Mouse (Mus musculus): ENCODE measurements around the gene Hyls1. TPM values are rescaled to one million over a fixed set of nuclear protein-coding genes. Genes with fewer than 3 reads are reported as not detected.

The Hyls1 gene
- total RNA-seq, 4 experiments from 2014 or later = 4.2 to 4.8 (median 4.6) TPM

DNA sequence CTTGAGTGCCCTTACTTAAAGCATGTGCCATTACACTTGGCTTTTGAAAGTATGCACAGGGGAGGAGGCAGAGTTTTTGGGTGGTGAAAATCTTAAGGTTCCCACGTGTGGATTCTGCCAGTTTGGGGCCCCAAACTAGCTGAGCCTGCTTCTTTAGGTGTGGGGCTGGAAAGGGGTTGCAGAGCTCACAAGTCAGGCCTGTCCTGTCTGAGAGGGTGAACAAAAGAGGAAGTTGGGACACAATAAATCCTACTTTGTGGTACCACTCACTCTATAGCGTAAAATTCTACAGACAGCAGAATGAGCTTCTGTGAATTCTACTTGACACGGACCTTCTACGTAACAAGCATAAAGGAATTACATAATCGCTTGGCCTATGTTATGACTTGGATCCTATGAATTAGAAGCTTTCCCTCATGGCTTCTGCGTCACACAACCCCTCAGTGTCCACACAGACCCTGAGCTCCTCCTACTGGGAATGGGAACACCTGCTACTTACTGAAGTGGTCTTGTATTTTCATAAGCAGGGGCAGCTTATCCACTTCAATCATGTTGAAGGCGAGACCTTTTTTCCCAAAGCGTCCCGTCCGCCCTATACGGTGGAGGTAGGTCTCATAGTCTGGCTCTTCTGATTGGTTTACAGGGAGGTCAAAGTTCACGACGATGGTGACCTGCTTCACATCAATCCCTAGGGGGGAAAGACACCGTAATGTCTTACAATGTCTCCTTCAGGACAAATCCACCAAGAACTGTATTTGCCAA lies 26.9 kb downstream of the Hyls1 start:
- no peak for DNase-seq

DNA sequence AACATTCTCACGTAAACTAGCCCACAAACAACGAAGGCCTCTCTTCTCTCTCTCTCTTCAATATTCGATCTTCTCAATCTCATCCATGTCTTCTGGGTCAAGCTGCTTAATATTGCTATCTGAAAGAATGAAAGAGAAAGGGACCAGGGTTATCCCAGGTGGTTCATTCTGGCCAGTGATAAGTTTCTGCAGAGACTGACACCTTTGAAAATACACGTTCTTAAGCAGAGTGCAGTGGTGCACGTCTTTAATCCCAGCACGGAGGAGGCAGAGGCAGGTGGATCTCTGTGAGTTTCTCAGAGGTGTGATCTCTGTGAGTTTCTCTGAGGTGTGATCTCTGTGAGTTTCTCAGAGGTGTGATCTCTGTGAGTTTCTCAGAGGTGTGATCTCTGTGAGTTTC lies 28.3 kb downstream of the Hyls1 start:
- no peak for DNase-seq

DNA sequence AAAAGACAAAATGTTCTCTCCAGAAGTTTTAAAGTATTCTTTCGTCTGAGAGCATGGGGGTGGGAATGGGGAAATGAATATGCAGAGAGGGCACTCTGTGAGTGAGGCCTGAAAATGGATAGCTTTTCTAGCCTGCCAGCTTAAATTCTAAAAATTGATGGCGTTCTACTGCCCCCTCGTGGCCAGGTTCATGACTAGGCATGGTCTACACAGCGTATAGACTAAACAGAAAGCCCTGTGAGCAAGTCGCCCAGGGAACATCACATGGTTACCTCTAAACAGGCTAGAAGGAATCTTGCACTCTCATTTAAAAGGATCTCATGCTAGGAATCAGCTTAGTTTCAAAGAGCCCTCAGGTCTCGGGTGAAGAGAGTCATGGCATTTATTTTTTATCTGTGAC lies 28.7 kb downstream of the Hyls1 start:
- DNase-seq = no peak

DNA sequence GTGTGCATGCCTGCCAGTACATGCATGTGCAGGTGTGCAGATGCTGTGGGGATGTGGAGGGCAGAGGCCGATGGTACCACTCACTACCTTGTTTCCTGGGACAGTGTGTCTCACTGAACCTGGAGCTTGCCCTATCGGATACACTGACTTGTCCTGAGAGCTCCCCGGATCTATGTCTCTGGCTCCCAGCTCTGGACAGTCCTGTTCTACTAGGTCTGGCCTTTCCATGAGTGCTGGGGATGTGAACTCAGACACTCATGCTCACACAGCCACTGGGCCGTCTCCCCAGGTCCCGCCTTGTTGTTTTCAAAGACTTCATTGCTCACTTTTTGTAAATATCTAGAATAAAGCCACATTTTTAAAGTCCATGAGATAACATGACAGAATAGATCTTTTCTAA lies 29.2 kb downstream of the Hyls1 start:
- no peak for DNase-seq

DNA sequence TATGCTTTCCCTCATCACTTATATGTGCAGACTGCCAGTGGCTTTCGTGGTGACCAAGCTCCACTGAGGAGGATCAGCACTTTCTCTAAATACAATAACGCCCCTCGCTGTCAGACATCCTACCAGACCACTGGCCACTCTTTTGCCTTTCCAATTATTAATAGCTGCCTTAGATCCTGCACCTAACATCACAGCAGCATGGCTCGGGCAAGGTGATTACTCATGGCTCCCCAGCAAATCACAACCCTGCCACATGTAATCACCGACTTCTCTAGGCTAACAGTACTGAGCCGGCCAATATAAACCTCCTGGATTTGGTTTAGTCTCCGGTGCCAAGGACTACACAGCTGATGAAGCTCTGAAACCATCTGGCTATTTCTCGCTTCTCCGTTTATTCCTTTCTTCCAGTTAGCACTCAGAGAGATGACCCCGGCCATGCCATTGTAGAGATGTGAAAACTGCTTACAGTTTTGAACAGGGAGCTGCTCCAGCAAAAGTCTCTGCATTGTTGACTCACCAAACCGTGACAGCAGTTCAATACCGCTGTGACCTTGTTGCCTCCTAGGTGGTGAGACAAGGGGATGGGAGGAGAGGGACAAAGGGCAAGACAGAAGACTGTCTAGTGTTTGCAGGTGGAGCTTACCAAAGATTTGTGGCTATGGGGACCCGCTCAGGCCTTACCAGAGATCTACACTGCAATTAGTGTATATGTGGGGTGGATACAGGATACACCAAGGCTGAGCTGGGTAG lies 31.0 kb downstream of the Hyls1 start:
- no peak for DNase-seq

DNA sequence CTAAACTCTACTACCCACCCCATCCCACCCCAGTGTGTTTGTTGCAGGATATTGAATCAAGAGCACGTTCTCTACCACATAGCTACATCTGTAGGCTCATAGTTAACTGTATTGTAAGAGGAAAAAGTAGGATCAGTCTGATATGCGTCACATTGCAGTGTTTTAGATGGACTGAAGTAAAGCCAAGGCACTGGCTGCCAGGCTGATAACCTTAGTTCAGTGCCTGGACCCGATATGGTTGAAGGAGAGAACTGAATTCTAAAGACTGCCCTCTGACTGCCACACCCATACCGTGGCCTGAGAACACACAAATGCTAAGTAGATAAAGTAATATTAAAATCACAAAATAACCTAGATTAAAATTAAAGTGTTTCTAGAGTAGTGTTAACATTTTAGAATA lies 34.3 kb downstream of the Hyls1 start:
- DNase-seq = no peak

DNA sequence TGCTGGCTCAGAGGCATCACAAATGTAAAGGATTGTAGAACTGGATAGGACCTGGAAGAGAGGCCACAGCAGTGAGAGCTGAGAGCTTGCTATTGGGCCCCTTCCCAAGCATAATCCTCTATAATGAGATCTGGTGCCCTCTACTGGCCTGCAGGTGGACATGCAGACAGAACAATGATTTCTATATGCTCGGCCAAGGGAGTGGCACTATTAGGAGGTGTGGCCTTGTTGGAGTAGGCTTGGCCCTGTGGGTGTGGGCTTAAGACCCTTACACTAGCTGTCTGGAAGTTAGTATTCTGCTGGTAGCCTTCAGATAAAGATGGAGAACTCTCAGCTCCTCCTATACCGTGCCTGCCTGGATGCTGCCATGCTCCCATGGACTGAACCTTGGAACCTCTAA lies 35.1 kb downstream of the Hyls1 start:
- no peak for DNase-seq

DNA sequence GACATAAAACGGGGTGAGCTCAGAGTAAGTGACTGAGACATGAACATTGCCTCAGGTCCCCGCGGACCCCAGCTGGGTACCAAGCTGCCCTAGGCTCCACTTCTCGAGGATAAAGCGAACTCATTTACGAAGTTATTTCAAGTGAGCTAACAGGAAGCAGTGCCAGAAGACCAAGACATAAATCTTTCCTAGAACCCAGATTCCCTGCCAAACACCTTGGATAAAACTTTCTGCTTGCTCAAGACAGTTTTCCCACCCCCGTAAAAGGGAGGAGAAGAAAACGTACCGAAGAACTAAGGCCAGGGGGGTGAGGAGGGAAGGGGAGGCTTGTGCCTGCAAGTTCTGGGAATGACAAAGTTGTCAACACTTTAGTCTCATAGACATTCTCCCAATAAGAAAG lies 36.9 kb downstream of the Hyls1 start:
- no peak for DNase-seq

DNA sequence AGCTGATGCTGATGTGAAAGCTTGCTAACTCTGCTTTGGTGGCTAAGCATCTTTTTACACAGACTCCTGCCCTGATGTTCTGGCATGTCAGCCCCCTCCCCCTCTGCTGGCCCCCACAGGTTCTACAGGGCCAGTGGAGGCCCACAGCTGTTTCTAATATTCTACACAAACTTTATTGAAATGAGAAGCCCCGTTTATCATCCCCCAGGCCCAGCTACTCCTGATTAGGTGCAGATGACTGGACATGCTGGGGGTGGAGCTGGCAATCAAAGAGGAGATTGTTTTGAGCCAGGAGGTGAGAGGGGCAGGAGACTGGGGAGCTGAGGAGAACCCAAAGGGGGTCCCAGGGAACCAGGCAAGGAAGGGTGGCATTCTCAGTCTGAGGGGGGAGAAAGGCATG lies 40.4 kb downstream of the Hyls1 start:
- no peak for DNase-seq

DNA sequence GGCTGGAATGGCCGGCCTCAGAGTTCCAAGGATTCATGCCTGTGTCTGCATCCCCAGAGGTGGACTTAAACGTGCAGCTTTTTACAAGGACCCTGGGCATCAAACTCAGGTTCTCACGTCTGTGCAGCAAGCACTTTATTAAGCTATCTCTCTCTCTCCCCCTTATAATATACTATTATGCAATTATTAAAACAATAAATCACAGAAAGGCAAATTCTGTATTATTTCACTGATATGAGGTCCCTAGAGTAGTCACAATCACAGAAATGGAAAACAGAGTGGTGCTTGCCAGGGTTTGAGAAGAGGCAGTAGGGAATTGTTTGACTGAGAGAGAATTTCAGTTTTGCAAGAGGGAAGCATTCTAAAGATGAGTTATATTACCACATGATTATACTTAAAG lies 41.1 kb downstream of the Hyls1 start:
- DNase-seq = no peak

DNA sequence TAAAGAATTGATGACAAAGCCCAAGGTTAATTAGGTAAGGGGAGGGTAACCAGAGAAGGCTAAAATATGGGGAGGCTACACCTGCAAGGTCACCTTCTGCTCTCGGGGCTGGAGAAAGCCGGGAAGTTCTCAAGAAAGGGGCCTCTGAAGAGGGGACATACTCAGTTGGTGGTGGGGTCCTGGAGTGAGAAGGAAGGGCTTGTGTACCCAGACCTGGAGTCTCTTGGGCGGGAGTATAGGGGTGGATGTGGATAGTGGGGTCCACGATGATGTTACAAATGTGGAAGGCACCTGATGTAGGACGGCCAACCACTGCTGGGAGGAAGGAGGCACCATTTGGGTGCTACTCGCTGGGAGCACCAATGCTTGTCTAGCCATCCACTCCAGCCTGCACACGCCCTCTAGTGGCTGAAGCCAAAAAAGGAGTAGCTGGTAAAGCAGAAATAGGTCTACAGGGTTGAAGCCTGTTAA lies 46.2 kb downstream of the Hyls1 start:
- peak; percentile 46 for DNase-seq

DNA sequence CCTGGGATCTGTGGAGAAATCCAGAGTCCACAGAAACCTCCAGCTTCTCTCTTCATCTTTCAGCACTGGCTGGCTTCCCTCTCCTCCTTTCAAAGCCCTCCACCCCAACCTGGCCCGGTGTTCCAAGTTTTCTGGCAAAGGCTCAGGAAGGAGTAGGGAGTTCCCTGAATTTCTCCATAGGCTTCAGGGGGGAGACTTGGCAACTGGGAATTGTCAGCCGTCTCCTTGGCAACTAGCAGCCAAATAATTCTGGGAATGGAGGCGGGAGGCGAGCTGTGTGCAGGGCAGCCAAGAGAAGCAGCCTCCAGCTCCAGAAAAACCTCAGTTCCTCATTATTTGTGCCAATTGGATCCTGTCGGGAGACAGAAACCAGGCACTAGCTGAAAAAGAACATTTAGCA lies 46.7 kb downstream of the Hyls1 start:
- no peak for DNase-seq

DNA sequence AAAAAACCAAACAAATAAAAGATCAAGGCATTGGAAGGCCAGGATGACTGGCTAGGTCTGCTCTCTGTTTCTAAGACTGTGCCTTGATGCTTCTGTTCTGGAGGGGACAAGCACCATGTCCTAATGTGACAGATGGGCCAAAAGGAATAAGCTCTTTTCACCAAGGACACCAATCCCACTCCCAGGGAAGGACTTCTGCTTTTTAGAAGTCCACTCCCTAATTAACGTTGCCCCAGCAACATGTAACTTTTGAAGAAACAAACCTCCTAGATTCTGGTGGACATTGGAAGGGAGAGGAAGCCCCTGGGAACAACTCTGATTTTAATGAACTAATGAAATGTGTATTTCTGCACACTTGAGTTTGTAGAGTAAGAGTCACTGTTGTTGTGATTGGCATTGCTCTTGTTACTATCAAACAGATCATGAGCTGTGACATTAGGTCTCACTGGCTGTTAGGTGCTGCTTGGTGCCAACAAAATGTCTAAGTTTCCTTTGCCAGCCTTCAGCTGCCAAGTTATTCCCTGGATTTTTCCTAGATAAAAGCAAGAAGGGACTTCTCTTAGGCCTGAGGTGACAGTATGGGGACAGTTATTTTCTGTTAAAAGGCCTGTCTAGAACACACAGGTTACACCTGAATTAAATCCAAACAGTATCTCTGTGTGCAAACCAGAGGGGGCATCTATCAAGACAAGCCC lies 47.2 kb downstream of the Hyls1 start:
- DNase-seq = no peak

DNA sequence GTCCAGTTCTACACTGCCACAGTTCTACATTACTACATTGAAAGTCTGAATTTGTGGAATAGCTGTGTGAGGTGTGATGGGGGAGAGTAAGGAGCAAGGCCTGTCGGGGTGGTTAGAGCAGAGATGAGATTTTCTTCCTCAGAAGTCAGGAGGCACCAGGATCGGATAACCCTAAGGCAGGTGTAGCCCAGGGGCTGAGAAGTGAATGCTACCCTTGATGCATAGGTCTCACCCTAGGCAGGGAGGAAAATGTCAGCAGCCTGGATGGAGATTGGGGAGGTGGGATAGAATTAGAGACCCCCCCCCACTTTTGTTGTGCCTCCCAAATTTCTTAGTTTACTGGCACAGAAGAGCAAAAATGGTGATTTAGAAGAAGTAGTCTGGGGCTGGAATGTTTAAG lies 48.0 kb downstream of the Hyls1 start:
- no peak for DNase-seq

DNA sequence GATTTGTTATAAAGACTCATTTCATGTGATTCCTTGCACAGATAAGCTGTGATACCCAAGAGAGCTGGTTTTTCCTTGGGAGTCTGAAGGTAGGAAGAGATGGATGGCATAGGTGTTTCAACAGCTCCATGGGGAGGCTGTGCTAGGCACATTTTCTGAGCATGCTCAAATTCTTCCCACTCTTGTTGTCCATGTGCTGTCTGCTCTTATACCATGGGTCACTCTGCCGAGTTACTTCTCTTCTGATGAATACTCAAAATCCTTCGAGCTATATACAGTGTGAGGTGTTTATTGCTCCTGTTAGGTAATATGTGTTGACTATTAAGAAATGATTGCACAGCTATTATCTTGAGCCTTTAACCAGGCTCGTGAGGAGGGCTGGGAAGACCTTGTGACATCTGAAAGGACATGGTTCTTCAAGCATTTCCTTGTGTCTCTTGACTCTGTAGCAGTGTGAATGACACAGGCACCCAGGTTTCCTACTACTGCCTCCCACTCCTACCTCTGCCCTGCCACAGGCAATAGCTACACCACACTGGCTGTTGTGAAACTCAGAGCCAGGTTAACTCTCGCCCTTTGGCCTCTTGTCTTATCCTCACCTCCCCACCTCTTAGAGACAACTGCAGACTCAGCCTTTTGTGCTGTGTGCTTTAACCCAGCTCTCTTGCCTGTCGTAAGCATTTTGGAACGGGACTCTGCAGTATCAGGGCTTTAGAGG lies 49.4 kb downstream of the Hyls1 start:
- no peak for DNase-seq

DNA sequence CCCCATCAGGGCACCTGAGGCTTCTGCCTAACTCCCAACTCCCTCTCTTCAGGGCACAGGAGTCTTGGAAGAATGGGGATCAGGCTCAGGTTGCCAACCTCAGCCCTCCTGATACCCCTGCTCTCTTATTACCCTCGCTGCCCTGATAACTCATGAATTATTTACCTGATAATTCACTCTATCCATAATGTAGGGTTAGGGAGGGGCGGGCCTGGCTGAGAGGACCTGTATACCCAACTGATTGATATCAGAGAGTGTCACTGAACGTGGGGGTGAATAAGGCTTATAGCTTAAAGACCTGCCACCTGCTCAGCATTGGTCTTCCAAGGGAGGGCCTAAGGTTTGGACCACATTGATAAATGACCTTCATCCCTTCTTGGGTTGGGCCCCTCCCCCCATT lies 52.0 kb downstream of the Hyls1 start, which contains the start of gene Gm1113:
Gm1113 (minus strand) TSS at position 101 of the 400 bp plus-strand sequence.
- no peak for DNase-seq

DNA sequence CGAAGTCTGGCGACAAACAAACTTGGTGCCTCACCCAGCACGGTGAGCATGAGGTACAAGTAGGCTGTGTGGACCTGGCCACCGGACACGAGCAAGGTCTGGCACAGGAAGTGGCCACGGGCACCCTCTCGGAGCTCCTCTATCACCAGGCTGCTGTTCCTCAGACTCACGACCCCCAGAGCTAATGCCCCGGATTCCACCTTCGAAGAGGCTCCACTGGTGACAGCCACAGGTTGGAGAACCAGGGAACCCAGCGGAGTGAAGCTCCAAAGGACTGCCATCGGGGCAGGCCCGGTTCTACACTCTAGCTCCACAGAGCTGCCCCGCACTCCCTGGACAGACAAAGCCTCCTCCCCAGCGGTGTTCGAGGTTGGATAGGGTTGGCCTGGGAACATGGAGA lies 53.5 kb downstream of the Hyls1 start:
- no peak for DNase-seq

DNA sequence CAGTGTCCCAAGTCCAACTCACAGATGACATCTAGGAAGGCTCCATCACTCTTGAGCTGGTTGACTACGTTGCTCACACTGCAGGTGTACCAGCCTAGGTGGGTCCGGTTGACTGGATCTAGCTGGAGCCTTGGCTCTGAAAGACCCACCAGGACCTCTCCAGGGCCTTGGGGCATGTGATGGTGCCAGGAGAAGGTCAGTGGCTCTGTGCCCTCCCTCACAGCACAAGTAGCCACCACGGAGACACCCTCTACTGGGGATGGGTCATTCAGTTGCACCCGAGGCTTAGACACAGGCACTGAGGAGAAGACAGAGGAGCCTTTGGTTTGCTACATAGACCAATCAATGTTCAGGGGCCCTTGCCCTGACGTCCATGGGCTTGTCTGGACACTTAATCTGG lies 54.0 kb downstream of the Hyls1 start:
- DNase-seq = no peak

DNA sequence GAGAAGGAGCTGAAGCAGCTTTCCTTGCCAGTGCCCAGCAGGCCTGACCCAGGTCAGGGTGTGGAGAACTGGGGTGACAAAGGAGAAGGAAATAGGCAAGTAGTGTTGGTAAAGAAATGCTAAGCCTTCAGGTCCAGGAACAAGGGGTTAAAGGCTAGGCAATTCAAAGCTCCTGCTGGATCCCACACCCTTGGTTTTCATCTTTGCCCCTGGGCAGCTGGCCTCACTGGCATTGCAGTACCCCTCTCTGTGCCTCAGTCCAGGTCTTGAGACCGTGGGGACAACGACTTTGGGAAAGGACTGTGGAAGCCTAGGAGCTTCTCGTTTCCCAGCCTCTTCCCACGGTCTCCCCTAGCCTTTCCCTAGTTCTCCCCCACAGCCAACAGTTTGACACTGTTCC lies 56.3 kb downstream of the Hyls1 start:
- DNase-seq = no peak
